Mouse (Mus musculus): ENCODE data around the gene Nkx2-2. TPM values are rescaled to one million over a fixed set of nuclear protein-coding genes. Genes with fewer than 3 reads are reported as not detected.

Nkx2-2 gene
- total RNA-seq (2023) = not detected in 4 replicates

DNA sequence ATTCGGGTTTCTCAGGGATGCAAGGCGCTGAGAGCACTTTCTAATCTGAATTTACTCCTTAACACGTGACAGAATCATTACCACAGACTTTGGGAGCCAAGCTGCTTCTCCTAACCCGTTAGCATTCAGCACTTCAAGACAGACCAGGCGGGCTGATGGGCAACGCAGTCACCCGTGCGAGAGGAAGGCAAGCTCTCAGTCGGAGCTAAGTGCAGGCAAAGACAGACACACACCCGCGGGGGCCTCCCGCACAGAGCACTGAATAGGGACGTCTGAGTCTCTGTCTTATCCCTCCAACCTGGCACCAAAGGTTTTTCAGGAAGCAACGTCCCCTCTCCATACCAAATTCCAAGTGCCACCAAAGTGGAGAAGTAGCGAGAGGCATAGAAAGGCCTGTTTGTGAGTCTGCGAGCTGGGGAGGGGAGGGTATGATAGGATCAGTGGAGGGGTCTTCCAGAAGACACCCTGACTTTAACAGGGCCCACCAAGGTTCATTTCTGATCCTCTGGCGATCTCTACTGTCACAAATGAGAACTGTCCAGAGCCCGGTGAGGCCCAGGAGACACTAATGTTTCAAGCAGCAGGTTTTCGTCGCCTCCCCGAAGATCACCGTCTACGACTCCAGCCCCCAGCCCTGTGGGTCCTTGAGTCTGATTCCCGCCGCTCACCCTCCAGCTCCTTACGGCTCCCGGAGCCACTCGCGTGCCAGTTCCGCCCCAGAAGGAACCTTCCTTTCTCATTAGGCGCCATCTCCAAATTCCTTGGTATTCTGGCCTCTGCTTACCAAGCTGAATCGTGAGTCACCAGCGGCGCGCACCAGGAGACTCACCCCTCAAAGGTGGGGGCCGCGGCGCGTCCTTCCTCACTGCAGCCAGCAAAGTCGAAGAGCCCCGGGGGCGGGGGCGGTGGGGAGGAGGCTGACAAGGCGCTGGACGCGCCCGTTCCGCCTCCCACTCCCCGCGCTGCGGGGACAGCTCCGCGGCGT is at the start of gene Nkx2-2:
Nkx2-2 (minus strand) TSS at position 973 of the 985 bp plus-strand sequence.

Other genes with a start within 250 kb of the Nkx2-2 start
- 174 to 181 TPM (median 175 TPM) in 4 replicates for gene Xrn2, start 181.2 kb downstream of the Nkx2-2 start, total RNA-seq (2023)
- not detected in 4 replicates for gene Nkx2-4, start 108.8 kb downstream of the Nkx2-2 start, total RNA-seq (2023)
- gene Pax1, start 167.7 kb upstream of the Nkx2-2 start, total RNA-seq (2023) = not detected in 4 replicates